Mouse (Mus musculus) c-Kit-positive CD71-positive TER-119-negative erythroid progenitor cells, embryonic 14.5 days (primary cell): ENCODE results near the gene March6.

Experiments used
- DNase-seq: peaks from one replicate; pipeline ENCODE4 v3.0.0-alpha.2; 2013; ENCODE audit warnings: low read depth

March6 gene

GRCm38 (mm10) chr15:31414179-31414898 is 116.5 kb downstream of the March6 start:
- DNase-seq: no peak

DNA sequence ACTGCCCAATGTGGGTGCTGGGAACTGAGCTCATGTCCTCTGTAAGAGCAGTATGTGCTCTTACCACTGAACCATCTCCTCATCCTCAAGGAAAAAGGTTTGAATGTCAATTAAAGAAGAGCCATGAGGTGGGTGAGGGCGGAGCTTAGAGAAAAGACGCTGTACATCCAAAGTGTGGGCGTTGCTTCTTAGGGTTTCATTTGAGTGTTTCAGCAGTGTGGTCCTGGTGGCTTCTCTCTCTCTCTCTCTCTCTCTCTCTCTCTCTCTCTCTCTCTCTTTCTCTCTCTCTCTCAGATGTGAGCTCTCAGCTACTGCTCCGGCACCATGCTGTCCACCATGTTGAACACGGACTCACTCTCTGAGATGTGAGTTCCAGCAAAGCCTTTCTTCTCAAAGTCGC is 117.2 kb downstream of the March6 start:
- no peak for DNase-seq

GRCm38 (mm10) chr15:31412933-31413332 is 117.9 kb downstream of the March6 start:
- no peak for DNase-seq

DNA sequence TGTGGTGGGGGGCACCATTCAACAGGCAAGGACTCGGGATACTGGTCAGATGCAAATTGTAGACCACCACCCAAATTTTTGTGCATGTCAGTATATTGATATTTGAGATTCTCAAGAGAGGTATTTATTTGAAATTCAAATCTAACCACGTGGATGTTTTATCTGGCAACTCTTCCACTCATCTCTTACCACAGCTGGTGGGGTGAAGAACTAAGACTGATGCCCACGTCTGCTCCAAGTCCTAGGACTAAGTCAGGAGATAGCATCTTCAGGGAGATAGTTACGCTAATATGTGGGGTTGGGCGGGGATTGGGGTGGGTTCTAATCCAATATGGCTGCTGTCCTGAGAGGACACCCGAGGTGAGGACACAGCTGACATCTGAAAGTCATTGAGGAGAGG is 118.4 kb downstream of the March6 start:
- no peak for DNase-seq

DNA sequence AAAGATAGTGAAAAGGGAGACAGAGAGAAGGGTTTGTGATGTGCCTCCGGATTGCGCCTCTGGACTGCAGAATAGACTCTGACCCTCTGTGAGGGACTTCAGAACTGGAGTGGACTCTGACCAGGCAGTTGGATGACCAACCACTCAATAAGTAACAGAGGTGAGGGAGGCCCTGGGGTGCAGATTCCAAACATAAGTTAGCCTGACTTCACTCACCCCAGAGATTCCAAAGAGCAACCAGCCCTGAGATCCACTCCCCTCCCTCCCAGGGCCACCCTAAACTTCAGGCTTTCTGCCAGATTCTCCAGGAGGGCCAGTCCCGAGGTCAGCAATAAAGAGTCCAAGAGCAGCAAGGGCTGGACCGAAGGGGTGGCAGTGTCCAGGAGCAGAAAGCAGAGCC is 123.4 kb downstream of the March6 start:
- no peak for DNase-seq

DNA sequence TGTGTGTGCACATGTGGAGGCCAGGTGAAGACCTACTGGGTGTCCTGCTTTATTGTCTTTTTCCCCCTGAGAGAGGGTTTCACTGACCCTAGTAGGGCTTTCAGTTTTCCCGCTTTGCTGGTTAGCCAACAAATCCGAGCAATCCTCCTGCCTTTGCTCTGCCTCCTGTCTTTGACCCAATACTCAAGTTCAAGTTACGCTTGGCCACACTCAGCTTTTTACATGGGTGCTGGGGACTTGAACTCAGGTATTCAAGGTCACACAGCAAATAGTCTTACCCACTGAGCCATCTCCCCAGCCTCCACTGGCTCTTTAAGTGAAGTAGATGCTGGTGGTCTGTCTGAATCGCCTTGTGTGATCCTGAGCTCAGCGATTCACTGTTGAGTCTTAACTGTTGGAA is 124.0 kb downstream of the March6 start:
- no peak for DNase-seq
